In the genomic region with DNA sequence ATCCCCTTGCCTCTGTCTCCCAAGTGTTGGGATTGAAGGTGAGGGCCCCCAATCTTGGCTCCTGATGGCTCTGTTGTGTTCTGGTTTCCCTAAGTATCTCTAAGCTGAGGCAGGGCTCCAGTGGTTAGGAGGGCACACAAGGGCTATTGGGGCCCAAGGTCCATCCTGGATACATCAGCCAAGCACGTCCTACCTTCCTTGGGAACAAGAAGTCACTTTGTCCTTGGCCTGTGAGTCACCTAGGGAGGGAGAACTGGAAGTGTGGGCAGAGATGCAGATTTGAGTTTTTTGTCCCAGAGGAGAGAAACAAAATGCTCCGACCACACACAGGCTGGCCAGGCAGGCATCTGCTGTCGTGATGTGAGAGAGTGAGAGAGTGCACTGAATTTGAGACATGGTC, we compare ENCODE assay signal across 17 mouse cellular contexts. TPM values are rescaled to one million over a fixed set of nuclear protein-coding genes. Genes with fewer than 3 reads are reported as not detected.
DNase-seq lines count a peak whose midpoint lies in the region; ATAC-seq and TF ChIP-seq lines count a peak whose summit lies in the region.
"Had no signal": no experiment of that assay in that cellular context is flagged by ENCODE, and none has a peak within 500 bp of the region (broad histone marks: within the 10 kb centered on the region; RNA-seq: fewer than 3 reads in every experiment).

No protein-coding gene starts in this region.

- H3K4me1 ChIP-seq in hindbrain, embryonic 10.5 days (replicated peaks): peaks cover 39% of the 10 kb centered on the region
- no peaks in the 10 kb centered on the region for H3K4me1 ChIP-seq in hindbrain, embryonic 11.5 days (replicated peaks; ENCODE audit: control insufficient read depth, insufficient read depth, low read length)
- H3K4me1 ChIP-seq in bone marrow macrophage, adult 2 months (ENCODE audit: control insufficient read depth, insufficient read depth, low read length): peaks cover 35% of the 10 kb centered on the region
- peaks cover 23% of the 10 kb centered on the region for H3K4me1 ChIP-seq in stomach, embryonic 16.5 days (ENCODE audit: control insufficient read depth, insufficient read depth, low read length)

- peaks cover 5% of the 10 kb centered on the region; the same call in 1 of the 2 replicates for H3K27me3 ChIP-seq in hindbrain, embryonic 10.5 days (ENCODE audit: insufficient read depth, poor library complexity, severe bottlenecking)
- H3K27me3 ChIP-seq in hindbrain, embryonic 11.5 days (ENCODE audit: control insufficient read depth, insufficient read depth, low read length): peaks cover 3% of the 10 kb centered on the region; the same call in 1 of the 2 replicates
- no peaks in the 10 kb centered on the region for H3K27me3 ChIP-seq in stomach, embryonic 16.5 days (ENCODE audit: control insufficient read depth, insufficient read depth, low read length)
- H3K27me3 ChIP-seq: embryonic facial prominence, embryonic 12.5 days had no signal

- H3K27ac ChIP-seq in hindbrain, embryonic 10.5 days: peak overlapping the region; percentile 25; the same call in 1 of the 2 replicates
- no peak overlapping the region for H3K27ac ChIP-seq in hindbrain, embryonic 11.5 days (ENCODE audit: low read depth, low read length)
- peak overlapping the region; percentile 12 for H3K27ac ChIP-seq in bone marrow macrophage, adult 2 months (ENCODE audit: insufficient read depth, low read depth, low read length)
- H3K27ac ChIP-seq in stomach, embryonic 16.5 days (ENCODE audit: low read length): peak overlapping the region; percentile 42; the same call in 1 of the 2 replicates
- H3K27ac ChIP-seq: embryonic facial prominence, embryonic 12.5 days; midbrain, embryonic 12.5 days had no signal

- no peak for TF ChIP-seq CTCF in bone marrow macrophage, adult 2 months (IDR thresholded peaks at IDR 0.05; ENCODE audit: low read depth, low read length)

- no peaks in the 10 kb centered on the region for H3K36me3 ChIP-seq in hindbrain, embryonic 10.5 days
- H3K36me3 ChIP-seq in hindbrain, embryonic 11.5 days (ENCODE audit: control insufficient read depth, insufficient read depth, low read length): no peaks in the 10 kb centered on the region
- H3K36me3 ChIP-seq in stomach, embryonic 16.5 days (ENCODE audit: control insufficient read depth, insufficient read depth, low read length): no peaks in the 10 kb centered on the region
- H3K36me3 ChIP-seq: embryonic facial prominence, embryonic 12.5 days; midbrain, embryonic 12.5 days had no signal

- no peak for ATAC-seq in hindbrain, embryonic 11.5 days (ENCODE audit: low FRiP score)
- ATAC-seq in stomach, embryonic 16.5 days (ENCODE audit: insufficient read depth, low FRiP score): no peak

- no peak overlapping the region for H3K9ac ChIP-seq in hindbrain, embryonic 11.5 days (ENCODE audit: low read depth, low read length)
- 0 out of 2 replicates have a peak overlapping the region, but pooled peaks have one; percentile 18 for H3K9ac ChIP-seq in stomach, embryonic 16.5 days (ENCODE audit: low read length)
- H3K9ac ChIP-seq: embryonic facial prominence, embryonic 12.5 days; midbrain, embryonic 12.5 days had no signal

- H3K4me3 ChIP-seq in hindbrain, embryonic 10.5 days: no peak overlapping the region
- no peak overlapping the region for H3K4me3 ChIP-seq in hindbrain, embryonic 11.5 days (ENCODE audit: low read depth, low read length)
- no peak overlapping the region for H3K4me3 ChIP-seq in bone marrow macrophage, adult 2 months (ENCODE audit: insufficient read depth, low read length)
- no peak overlapping the region for H3K4me3 ChIP-seq in stomach, embryonic 16.5 days (replicated peaks; ENCODE audit: low read length)
- H3K4me3 ChIP-seq: embryonic facial prominence, embryonic 12.5 days; midbrain, embryonic 12.5 days had no signal

- TF ChIP-seq POLR2A in bone marrow macrophage, adult 2 months (IDR thresholded peaks at IDR 0.05; ENCODE audit: borderline replicate concordance, low read depth, low read length): no peak

- H3K4me2 ChIP-seq in hindbrain, embryonic 11.5 days (replicated peaks; ENCODE audit: low read depth, low read length): no peak overlapping the region
- no peak overlapping the region for H3K4me2 ChIP-seq in stomach, embryonic 16.5 days (ENCODE audit: low read depth, low read length)
- H3K4me2 ChIP-seq: embryonic facial prominence, embryonic 12.5 days; liver, embryonic 11.5 days; midbrain, embryonic 12.5 days had no signal

- DNase-seq in adrenal gland, adult 2 months: peak; percentile 76
- DNase-seq in adrenal gland, postnatal 10 days: no peak
- no peak for DNase-seq in hindbrain, embryonic 10.5 days (ENCODE audit: low spot score)
- no peak for DNase-seq in hindbrain, embryonic 11.5 days (ENCODE audit: low spot score)
- no peak for DNase-seq in layer of hippocampus, adult 8-10 months (ENCODE audit: low spot score in 2 of 2)
- DNase-seq in embryo, embryonic 11 days: no peak
- DNase-seq: cerebellum, adult 2 months; kidney, adult 9 months; left cerebral cortex, postnatal 4 days; lung, adult 2 months; right cerebral cortex, postnatal 4 days; thymus, postnatal 36 days had no signal

- no peaks in the 10 kb centered on the region for H3K9me3 ChIP-seq in hindbrain, embryonic 10.5 days
- no peaks in the 10 kb centered on the region for H3K9me3 ChIP-seq in hindbrain, embryonic 11.5 days (ENCODE audit: control insufficient read depth, low read length)
- H3K9me3 ChIP-seq in stomach, embryonic 16.5 days (replicated peaks; ENCODE audit: control insufficient read depth, low read length): no peaks in the 10 kb centered on the region
- H3K9me3 ChIP-seq: embryonic facial prominence, embryonic 12.5 days; midbrain, embryonic 12.5 days had no signal

- 73% methylated on average over 3 of the region's 3 CpGs for WGBS in hindbrain, embryonic 10.5 days
- 66% methylated on average over 3 of the region's 3 CpGs for WGBS in hindbrain, embryonic 11.5 days
- WGBS in stomach, embryonic 16.5 days: 74% methylated on average over 3 of the region's 3 CpGs

RNA-seq across cellular contexts. Expression of a gene that starts 19.2 kb away (rescaled TPM):
- 10 to 100 TPM; 25.6 to 84.9 TPM for total RNA-seq in adrenal gland, adult 2 months (2021)
- 37.6 and 50.8 TPM in 2 replicates for polyA plus RNA-seq in adrenal gland, adult 2 months (2012; rRNA removed)
- 10 to 100 TPM; 11.7 to 44.5 TPM for total RNA-seq in adrenal gland, postnatal 10 days (2021)
- polyA plus RNA-seq in hindbrain, embryonic 10.5 days (2016; fragmentation: Nextera tagmentation; extraction: Ambion mirVana): 9.8 and 11.8 TPM in 2 replicates
- 13.8 and 14.6 TPM in 2 replicates for polyA plus RNA-seq in hindbrain, embryonic 11.5 days (2014; fragmentation: Nextera tagmentation; extraction: Ambion mirVana)
- 15.8 and 20.9 TPM in 2 replicates for polyA plus RNA-seq in bone marrow macrophage, adult 2 months (2012; ENCODE audit: insufficient read depth, insufficient read length, missing spikeins)
- 34.8 and 40.9 TPM in 2 replicates for polyA plus RNA-seq in stomach, embryonic 16.5 days (2015; fragmentation: Nextera tagmentation; extraction: Ambion mirVana)
- total RNA-seq in layer of hippocampus, adult 8-10 months (2022): 10 to 100 TPM; 17.4 to 22.9 (median 20.2) TPM

RNA-seq across cellular contexts. Expression of a gene that starts 31.0 kb away (rescaled TPM):
- total RNA-seq in adrenal gland, adult 2 months (2021): 10 to 100 TPM; 10.8 to 11.4 TPM
- polyA plus RNA-seq in adrenal gland, adult 2 months (2012; rRNA removed): 16.2 and 17.9 TPM in 2 replicates
- 10 to 100 TPM; 14.5 to 16.5 TPM for total RNA-seq in adrenal gland, postnatal 10 days (2021)
- 65.8 and 78.4 TPM in 2 replicates for polyA plus RNA-seq in hindbrain, embryonic 10.5 days (2016; fragmentation: Nextera tagmentation; extraction: Ambion mirVana)
- polyA plus RNA-seq in hindbrain, embryonic 11.5 days (2014; fragmentation: Nextera tagmentation; extraction: Ambion mirVana): 14.6 and 19.0 TPM in 2 replicates
- 18.9 and 19.5 TPM in 2 replicates for polyA plus RNA-seq in bone marrow macrophage, adult 2 months (2012; ENCODE audit: insufficient read depth, insufficient read length, missing spikeins)
- polyA plus RNA-seq in stomach, embryonic 16.5 days (2015; fragmentation: Nextera tagmentation; extraction: Ambion mirVana): 43.4 and 43.9 TPM in 2 replicates
- total RNA-seq in layer of hippocampus, adult 8-10 months (2022): 10 to 100 TPM; 17.2 to 22.9 (median 19.9) TPM

RNA-seq across cellular contexts. Expression of a gene that starts 48.3 kb away (rescaled TPM):
- 100 to 1,000 TPM; 174 to 231 TPM for total RNA-seq in adrenal gland, adult 2 months (2021)
- polyA plus RNA-seq in adrenal gland, adult 2 months (2012; rRNA removed): 236 and 243 TPM in 2 replicates
- total RNA-seq in adrenal gland, postnatal 10 days (2021): 100 to 1,000 TPM; 271 to 285 TPM
- 374 and 391 TPM in 2 replicates for polyA plus RNA-seq in hindbrain, embryonic 10.5 days (2016; fragmentation: Nextera tagmentation; extraction: Ambion mirVana)
- 328 and 353 TPM in 2 replicates for polyA plus RNA-seq in hindbrain, embryonic 11.5 days (2014; fragmentation: Nextera tagmentation; extraction: Ambion mirVana)
- polyA plus RNA-seq in bone marrow macrophage, adult 2 months (2012; ENCODE audit: insufficient read depth, insufficient read length, missing spikeins): 76.6 and 101 TPM in 2 replicates
- polyA plus RNA-seq in stomach, embryonic 16.5 days (2015; fragmentation: Nextera tagmentation; extraction: Ambion mirVana): 288 and 309 TPM in 2 replicates
- total RNA-seq in layer of hippocampus, adult 8-10 months (2022): 100 to 1,000 TPM; 112 to 139 (median 124) TPM
